Mouse (Mus musculus): ENCODE measurements around the gene Tas2r121.
"Not testable (repeated sequence)": the region's sequence is repeated elsewhere in the genome, so short reads cannot be mapped to it uniquely, and the experiment has no call there.

Tas2r121 gene

DNA sequence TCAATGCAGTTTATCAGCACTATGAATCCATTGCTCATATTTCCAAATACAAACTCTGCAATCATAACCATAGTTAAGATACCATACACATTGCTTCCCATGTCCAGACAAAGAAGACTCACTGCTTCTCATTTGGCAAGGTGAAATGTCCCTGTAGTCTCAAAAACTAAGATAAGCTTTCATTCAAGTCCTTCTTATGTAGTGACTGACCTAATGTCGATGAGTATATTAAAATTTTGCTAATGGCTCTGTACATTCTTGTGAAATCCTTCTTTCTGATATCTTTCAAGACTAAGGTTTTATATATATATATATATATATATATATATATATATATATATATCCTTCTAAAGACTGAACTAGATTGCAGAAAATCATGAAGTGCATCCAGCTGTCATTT is at the start of gene Tas2r121:
Tas2r121 (minus strand) TSS at position 101 of the 400 bp plus-strand sequence.
- no peak for DNase-seq (ENCODE audit: low spot score in 2 of 2)

DNA sequence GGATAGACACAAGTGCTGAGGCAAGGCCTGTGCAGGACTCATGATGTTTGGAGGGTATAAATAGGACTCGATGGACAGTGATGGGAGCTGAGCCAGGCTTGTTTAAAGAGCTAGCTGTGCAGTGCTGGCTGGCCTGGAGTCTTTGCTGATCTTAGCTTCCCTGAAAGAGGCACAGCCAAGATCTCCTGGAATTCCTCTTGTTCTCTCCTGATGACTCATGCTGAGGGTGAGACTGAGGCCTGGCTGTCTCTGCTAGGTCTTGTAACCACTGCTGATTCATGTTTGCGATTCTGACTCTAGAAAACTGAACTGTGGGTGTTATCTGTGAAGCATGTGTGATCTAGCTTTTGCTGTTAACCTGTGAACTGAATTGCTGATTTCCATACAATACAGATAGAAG is 49.4 kb upstream of the Tas2r121 start:
- DNase-seq (ENCODE audit: low spot score in 2 of 2) = no peak

DNA sequence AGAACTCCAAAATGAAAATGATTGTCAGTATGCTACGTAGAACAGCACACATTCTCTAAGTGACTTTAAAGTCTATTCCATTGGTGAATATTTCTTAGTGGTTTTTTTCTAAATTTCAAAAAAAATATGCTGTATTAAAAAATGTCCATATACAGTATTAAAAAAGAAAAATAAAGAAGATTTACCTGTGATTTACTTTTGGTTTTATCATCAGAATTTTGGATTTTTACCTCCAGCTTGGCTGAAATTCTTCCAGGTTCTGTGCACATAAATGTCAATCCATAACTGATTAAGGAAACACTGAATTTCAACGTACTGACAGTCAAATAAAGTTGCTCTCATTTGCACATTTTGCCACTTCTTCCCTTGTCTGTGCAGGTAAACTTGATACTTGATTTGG is 37.1 kb upstream of the Tas2r121 start, which contains the start of gene Tas2r115:
Tas2r115 (minus strand) TSS at position 101 of the 400 bp plus-strand sequence.
- DNase-seq (ENCODE audit: low spot score in 2 of 2) = no peak

DNA sequence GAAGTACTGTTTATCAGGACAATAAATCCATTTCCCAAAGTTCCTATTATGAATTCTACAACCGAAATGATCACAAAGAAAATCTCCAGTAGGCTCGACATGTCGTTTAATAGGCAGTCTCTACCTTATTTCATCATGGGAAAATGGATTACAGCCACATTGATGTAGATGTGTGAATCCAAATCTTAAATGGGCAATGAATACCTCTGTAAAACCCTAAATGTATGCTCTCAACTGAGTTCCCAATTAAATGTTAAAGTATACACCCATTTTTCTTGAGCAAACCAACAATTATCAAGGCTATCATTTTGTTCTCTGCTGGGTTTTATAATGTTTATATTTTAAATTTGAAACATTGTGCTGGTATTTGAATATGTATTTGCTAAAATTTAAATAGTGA is 11.0 kb upstream of the Tas2r121 start, which contains the start of gene Tas2r122:
Tas2r122 (minus strand) TSS at position 101 of the 400 bp plus-strand sequence.
- DNase-seq (ENCODE audit: low spot score in 2 of 2) = no peak

DNA sequence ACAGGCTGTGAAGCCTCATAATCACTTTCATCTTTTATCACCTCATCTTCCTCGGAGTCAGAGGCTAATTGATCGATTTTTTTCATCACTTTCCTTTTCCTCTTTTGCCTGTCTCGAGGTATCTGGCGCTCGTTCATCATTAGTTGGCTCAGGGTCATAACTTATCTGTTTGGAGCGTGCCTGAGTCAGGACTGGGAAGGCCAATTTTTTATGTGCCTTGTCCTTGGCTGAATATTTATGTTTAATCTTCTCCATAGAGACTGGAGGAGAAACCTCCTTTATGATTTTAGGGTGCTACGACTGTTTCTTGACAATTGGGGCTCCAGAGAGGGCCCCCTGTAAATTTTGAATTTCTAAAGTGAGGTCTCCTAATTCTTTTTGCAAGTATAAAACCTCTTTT is 9.2 kb downstream of the Tas2r121 start:
- not testable (repeated sequence) for DNase-seq (ENCODE audit: low spot score in 2 of 2)

DNA sequence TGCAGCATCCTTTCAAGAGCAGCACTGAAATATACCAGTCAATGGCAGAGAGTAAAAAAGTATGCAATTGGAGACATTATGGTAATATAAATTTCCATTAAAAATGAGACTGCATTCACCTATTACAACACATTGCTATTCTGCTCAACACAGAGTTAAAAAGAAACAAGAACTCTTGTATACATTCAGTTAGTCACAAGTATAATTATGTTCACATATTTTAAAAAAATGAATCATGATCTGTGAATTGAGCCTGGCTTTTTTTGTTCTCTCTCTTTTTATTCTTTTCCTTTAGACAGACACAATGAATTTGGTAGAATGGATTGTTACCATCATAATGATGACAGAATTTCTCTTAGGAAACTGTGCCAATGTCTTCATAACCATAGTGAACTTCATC is 44.2 kb downstream of the Tas2r121 start, which contains the start of gene Tas2r120:
Tas2r120 (plus strand) TSS at position 301 of the 400 bp plus-strand sequence.
- no peak for DNase-seq (ENCODE audit: low spot score in 2 of 2)

DNA sequence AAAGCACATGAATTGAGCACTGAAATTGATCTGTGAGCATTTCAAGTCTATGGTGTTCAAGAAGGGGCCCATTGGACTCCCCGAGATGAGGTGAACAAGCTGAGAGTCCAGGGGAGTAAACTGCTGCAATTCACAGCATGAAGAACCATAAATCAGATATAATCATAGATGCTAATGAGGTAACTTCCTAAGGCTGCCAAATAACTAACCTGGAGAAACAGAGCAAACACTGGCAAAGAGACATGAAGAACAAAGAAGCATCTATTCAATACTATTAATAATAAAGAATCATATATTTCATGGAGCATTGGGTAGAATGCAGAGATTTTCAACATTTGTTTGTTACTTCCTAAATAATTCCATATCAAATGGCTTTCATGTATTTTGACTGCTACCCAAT is 49.4 kb downstream of the Tas2r121 start, which contains the start of gene A630073D07Rik:
A630073D07Rik (minus strand) TSS at position 101 of the 400 bp plus-strand sequence.
- DNase-seq (ENCODE audit: low spot score in 2 of 2) = no peak
